30 mouse cellular contexts compared by ENCODE assay signal in genomic region chr7:71312375-71312774, GRCm38 (mm10). TPM values are rescaled to one million over a fixed set of nuclear protein-coding genes. Genes with fewer than 3 reads are reported as not detected.
DNase-seq lines count a peak whose midpoint lies in the region; ATAC-seq and TF ChIP-seq lines count a peak whose summit lies in the region.
"Had no signal": no experiment of that assay in that cellular context is flagged by ENCODE, and none has a peak within 500 bp of the region (broad histone marks: within the 10 kb centered on the region; RNA-seq: fewer than 3 reads in every experiment).

No protein-coding gene starts in this region.

- no peak for TF ChIP-seq CTCF in lung, adult 2 months (IDR thresholded peaks at IDR 0.05; ENCODE audit: insufficient read depth, low read length)

- H3K4me1 ChIP-seq in heart, embryonic 15.5 days (replicated peaks), result 0 out of 2 replicates have a peak, but pooled peaks cover 3% of the 10 kb centered on the region
- peaks cover 18% of the 10 kb centered on the region; the same call in 1 of the 2 replicates for H3K4me1 ChIP-seq in kidney, embryonic 16.5 days (ENCODE audit: insufficient read depth, low read length)
- H3K4me1 ChIP-seq in lung, embryonic 15.5 days, result peaks cover 24% of the 10 kb centered on the region
- peaks cover 6% of the 10 kb centered on the region for H3K4me1 ChIP-seq in lung, adult 2 months (ENCODE audit: control insufficient read depth, insufficient read depth, low read length)
- peaks cover 8% of the 10 kb centered on the region for H3K4me1 ChIP-seq in brown adipose tissue, adult 24 weeks (ENCODE audit: control insufficient read depth, insufficient read depth, insufficient read length, low read length)
- no peaks in the 10 kb centered on the region for H3K4me1 ChIP-seq in forebrain, embryonic 15.5 days

- H3K4me2 ChIP-seq in heart, embryonic 15.5 days, result no peak overlapping the region
- H3K4me2 ChIP-seq in kidney, embryonic 16.5 days (replicated peaks; ENCODE audit: low read depth, low read length), result no peak overlapping the region
- peak overlapping the region; percentile 16; the same call in 1 of the 2 replicates for H3K4me2 ChIP-seq in lung, embryonic 15.5 days
- no peak overlapping the region for H3K4me2 ChIP-seq in forebrain, embryonic 15.5 days (replicated peaks)
- H3K4me2 ChIP-seq: hindbrain, embryonic 12.5 days had no signal

- H3K9me3 ChIP-seq in heart, embryonic 15.5 days (replicated peaks), result no peaks in the 10 kb centered on the region
- H3K9me3 ChIP-seq in kidney, embryonic 16.5 days (ENCODE audit: low read length), result no peaks in the 10 kb centered on the region
- no peaks in the 10 kb centered on the region for H3K9me3 ChIP-seq in lung, embryonic 15.5 days
- no peaks in the 10 kb centered on the region for H3K9me3 ChIP-seq in forebrain, embryonic 15.5 days
- H3K9me3 ChIP-seq: embryonic facial prominence, embryonic 10.5 days; hindbrain, embryonic 12.5 days had no signal

- 46% methylated on average over 3 of the region's 3 CpGs for WGBS in heart, embryonic 15.5 days
- WGBS in kidney, embryonic 16.5 days, result 69% methylated on average over 3 of the region's 3 CpGs
- WGBS in lung, embryonic 15.5 days, result 39% methylated on average over 3 of the region's 3 CpGs
- WGBS in lung, adult 2 months, result 61% methylated on average over 3 of the region's 3 CpGs
- WGBS in forebrain, embryonic 15.5 days, result 92% methylated on average over 3 of the region's 3 CpGs

- no peak for TF ChIP-seq POLR2A in lung, adult 2 months (IDR thresholded peaks at IDR 0.05; ENCODE audit: borderline replicate concordance, extremely low read depth, low read depth, low read length)

- no peak for ATAC-seq in heart, embryonic 15.5 days (replicated peaks; ENCODE audit: insufficient number of reproducible peaks, insufficient read depth, low FRiP score, low read depth)
- no peak for ATAC-seq in kidney, embryonic 16.5 days (ENCODE audit: low FRiP score, low TSS enrichment)
- ATAC-seq in lung, embryonic 15.5 days (ENCODE audit: borderline replicate concordance, extremely low read depth, low FRiP score, low TSS enrichment), result no peak
- ATAC-seq in forebrain, embryonic 15.5 days (replicated peaks), result no peak
- ATAC-seq: forebrain, embryonic 16.5 days; intestine, postnatal 0 days had no signal

- H3K4me3 ChIP-seq in heart, embryonic 15.5 days, result no peak overlapping the region
- no peak overlapping the region for H3K4me3 ChIP-seq in kidney, embryonic 16.5 days (ENCODE audit: low read length)
- H3K4me3 ChIP-seq in lung, embryonic 15.5 days, result no peak overlapping the region
- H3K4me3 ChIP-seq in lung, adult 2 months (replicated peaks; ENCODE audit: extremely low read depth, low read depth, low read length), result no peak overlapping the region
- H3K4me3 ChIP-seq in brown adipose tissue, adult 24 weeks (ENCODE audit: insufficient read depth, low read depth, low read length), result no peak overlapping the region
- no peak overlapping the region for H3K4me3 ChIP-seq in forebrain, embryonic 15.5 days
- H3K4me3 ChIP-seq: embryonic facial prominence, embryonic 10.5 days; hindbrain, embryonic 12.5 days; left cerebral cortex, adult 2 months had no signal

- no peak overlapping the region for H3K9ac ChIP-seq in heart, embryonic 15.5 days
- no peak overlapping the region for H3K9ac ChIP-seq in kidney, embryonic 16.5 days (replicated peaks; ENCODE audit: low read length)
- no peak overlapping the region for H3K9ac ChIP-seq in lung, embryonic 15.5 days
- no peak overlapping the region for H3K9ac ChIP-seq in forebrain, embryonic 15.5 days (replicated peaks)
- H3K9ac ChIP-seq: hindbrain, embryonic 12.5 days had no signal

- H3K36me3 ChIP-seq in heart, embryonic 15.5 days, result no peaks in the 10 kb centered on the region
- no peaks in the 10 kb centered on the region for H3K36me3 ChIP-seq in kidney, embryonic 16.5 days (ENCODE audit: insufficient read depth, low read length)
- H3K36me3 ChIP-seq in lung, embryonic 15.5 days, result no peaks in the 10 kb centered on the region
- no peaks in the 10 kb centered on the region for H3K36me3 ChIP-seq in forebrain, embryonic 15.5 days
- H3K36me3 ChIP-seq: embryonic facial prominence, embryonic 10.5 days; hindbrain, embryonic 12.5 days had no signal

- DNase-seq in heart, adult 8-10 months (ENCODE audit: low spot score), result no peak
- DNase-seq in kidney, adult 11 months, result no peak
- no peak for DNase-seq in lung, adult 2 months
- DNase-seq: adrenal gland, adult 2 months; cerebellum, adult 11-12 months; cerebellum, postnatal 10 days; gastrocnemius, postnatal 14 days; thymus, postnatal 25 days had no signal

- peak overlapping the region; percentile 62 for H3K27ac ChIP-seq in heart, embryonic 15.5 days
- H3K27ac ChIP-seq in kidney, embryonic 16.5 days (ENCODE audit: low read length), result peak overlapping the region; percentile 71
- peak overlapping the region; percentile 84 for H3K27ac ChIP-seq in lung, embryonic 15.5 days
- H3K27ac ChIP-seq in brown adipose tissue, adult 24 weeks (replicated peaks; ENCODE audit: low read depth, low read length), result peak overlapping the region; percentile 36; the same call in 1 of the 2 replicates
- H3K27ac ChIP-seq in forebrain, embryonic 15.5 days (replicated peaks), result no peak overlapping the region
- H3K27ac ChIP-seq: embryonic facial prominence, embryonic 10.5 days; hindbrain, embryonic 12.5 days; left cerebral cortex, adult 2 months; macrophage had no signal

- no peaks in the 10 kb centered on the region for H3K27me3 ChIP-seq in heart, embryonic 15.5 days
- H3K27me3 ChIP-seq in kidney, embryonic 16.5 days (ENCODE audit: insufficient read depth, low read length), result no peaks in the 10 kb centered on the region
- no peaks in the 10 kb centered on the region for H3K27me3 ChIP-seq in lung, embryonic 15.5 days
- no peaks in the 10 kb centered on the region for H3K27me3 ChIP-seq in forebrain, embryonic 15.5 days
- H3K27me3 ChIP-seq: hindbrain, embryonic 12.5 days had no signal

RNA-seq across cellular contexts. Expression of gene Gm10295, which starts 38.9 kb away (rescaled TPM):
- polyA plus RNA-seq in heart, embryonic 15.5 days (2015; fragmentation: Nextera tagmentation; extraction: Ambion mirVana), result not detected in 2 replicates
- not detected for total RNA-seq in heart, adult 8-10 months (2022)
- polyA plus RNA-seq in kidney, embryonic 16.5 days (2015; fragmentation: Nextera tagmentation; extraction: Ambion mirVana), result not detected in 2 replicates
- not detected in 2 replicates for polyA plus RNA-seq in lung, embryonic 15.5 days (2015; fragmentation: Nextera tagmentation; extraction: Ambion mirVana)
- not detected in 2 replicates for polyA plus RNA-seq in lung, adult 2 months (2012; rRNA removed)
- not detected in 2 replicates for polyA plus RNA-seq in brown adipose tissue, adult 24 weeks (2012; ENCODE audit: insufficient read depth, insufficient read length, missing spikeins)
- not detected in 2 replicates for polyA plus RNA-seq in forebrain, embryonic 15.5 days (2015; fragmentation: Nextera tagmentation; extraction: Ambion mirVana)
- total RNA-seq: adrenal gland, adult 2 months; adrenal gland, postnatal 4 days; gastrocnemius, postnatal 14 days; layer of hippocampus, postnatal 10 days; left cerebral cortex, adult 2 months; left cerebral cortex, postnatal 36 days; MEL; midbrain, postnatal 0 days had no signal
- polyA plus RNA-seq: adrenal gland, adult 2 months; C2C12; cortical plate, adult 2 months; embryonic facial prominence, embryonic 10.5 days; forebrain, embryonic 16.5 days; heart, embryonic 14.5 days; hindbrain, embryonic 12.5 days; intestine, postnatal 0 days; limb, embryonic 14.5 days; macrophage; midbrain, postnatal 0 days; neural tube, embryonic 14.5 days; spleen, adult 2 months had no signal
